Mouse (Mus musculus): Measurements from ENCODE around the gene Tnxb. TPM values are rescaled to one million over a fixed set of nuclear protein-coding genes. Genes with fewer than 3 reads are reported as not detected.

Gene Tnxb
- polyA plus RNA-seq, 1 experiment from 2014 or later = 2.2 TPM

GRCm38 (mm10) chr17:34680621-34681020 is 10.3 kb downstream of the Tnxb start:
- Histone ChIP-seq H3K9me3 (ENCODE audit: control insufficient read depth, low read length) (no peaks in the 10 kb centered on the region), H3K4me1 (replicated peaks; ENCODE audit: control insufficient read depth, insufficient read depth, low read length) (peaks cover 41% of the 10 kb centered on the region), H3K4me2 (ENCODE audit: low read length) (no peak overlapping the region), H3K36me3 (ENCODE audit: control insufficient read depth, insufficient read depth, low read length) (no peaks in the 10 kb centered on the region), H3K27ac (ENCODE audit: low read depth) (no peak overlapping the region; the same call in 1 of the 2 replicates), H3K27me3 (replicated peaks; ENCODE audit: control insufficient read depth, insufficient read depth, low read length) (peaks cover 3% of the 10 kb centered on the region), H3K4me3 (ENCODE audit: low read depth, low read length) (no peak overlapping the region), H3K9ac (ENCODE audit: low read length) (no peak overlapping the region)
- 73% methylated on average over 4 of the region's 4 CpGs for WGBS
- no peak for ATAC-seq (replicated peaks; ENCODE audit: low FRiP score, low TSS enrichment, low read depth)
- DNase-seq (ENCODE audit: low spot score) = no peak

DNA sequence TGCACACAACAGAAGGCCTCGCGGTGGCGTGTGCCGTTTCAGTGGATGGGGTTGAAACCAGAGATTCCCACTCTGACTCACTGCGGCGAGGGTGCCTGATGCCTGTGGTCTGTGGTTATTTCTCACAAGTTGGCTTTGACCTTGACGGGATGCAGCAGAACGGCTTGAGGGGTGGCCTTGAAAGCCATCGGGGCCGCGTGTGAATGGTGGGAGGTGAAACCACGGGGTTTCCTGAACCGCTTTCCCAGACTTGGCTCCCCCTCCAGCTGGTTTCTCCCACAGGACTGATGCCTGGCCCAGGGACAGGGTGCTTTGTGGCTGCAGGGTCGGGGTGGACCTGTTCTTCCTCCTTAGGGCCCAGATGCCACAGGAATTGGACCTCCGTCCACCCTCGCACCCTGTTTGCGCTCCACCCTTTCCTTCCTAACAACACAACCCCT is 10.8 kb downstream of the Tnxb start:
- Histone ChIP-seq H3K4me1 (replicated peaks; ENCODE audit: control insufficient read depth, insufficient read depth, low read length) (peaks cover 37% of the 10 kb centered on the region), H3K27ac (ENCODE audit: low read depth) (peak overlapping the region; percentile 54), H3K27me3 (replicated peaks; ENCODE audit: control insufficient read depth, insufficient read depth, low read length) (peaks cover 3% of the 10 kb centered on the region), H3K9ac (ENCODE audit: low read length) (no peak overlapping the region), H3K36me3 (ENCODE audit: control insufficient read depth, insufficient read depth, low read length) (no peaks in the 10 kb centered on the region), H3K9me3 (ENCODE audit: control insufficient read depth, low read length) (no peaks in the 10 kb centered on the region), H3K4me3 (ENCODE audit: low read depth, low read length) (no peak overlapping the region), H3K4me2 (ENCODE audit: low read length) (0 out of 2 replicates have a peak overlapping the region, but pooled peaks have one; percentile 8)
- ATAC-seq (replicated peaks; ENCODE audit: low FRiP score, low TSS enrichment, low read depth) = no peak
- no peak for DNase-seq (ENCODE audit: low spot score)
- 65% methylated on average over 17 of the region's 17 CpGs for WGBS

DNA sequence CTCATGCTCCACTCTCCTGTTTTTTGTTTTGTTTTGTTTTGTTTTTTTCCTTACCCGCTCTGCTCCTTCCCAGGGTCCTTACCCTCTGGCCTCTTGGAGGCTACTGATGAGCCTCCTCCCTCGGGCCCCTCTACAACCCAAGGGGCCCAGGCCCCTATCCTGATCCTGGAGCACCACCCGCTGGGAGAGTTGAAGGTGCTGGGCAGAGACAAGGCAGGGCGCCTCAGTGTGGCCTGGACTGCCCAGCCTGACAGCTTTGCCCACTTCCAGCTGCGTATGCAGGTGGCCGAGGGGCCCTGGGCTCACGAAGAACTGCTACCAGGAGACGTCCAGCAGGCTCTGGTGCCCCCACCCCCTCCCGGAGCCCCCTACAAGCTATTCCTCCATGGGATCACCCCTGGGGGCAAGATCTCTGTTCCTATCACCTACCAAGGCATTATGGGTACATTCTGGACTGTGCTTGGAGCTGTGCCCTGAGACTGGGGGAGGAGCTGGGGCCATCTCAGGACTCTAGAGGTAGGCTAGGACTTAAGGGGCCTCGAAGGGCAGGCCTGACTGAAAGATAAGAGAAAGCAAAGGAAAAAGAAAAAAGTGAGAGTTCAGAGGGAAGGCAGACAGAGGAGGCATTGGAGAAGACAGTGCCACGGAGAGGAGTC is 11.7 kb downstream of the Tnxb start:
- Histone ChIP-seq H3K9ac (ENCODE audit: low read length) (no peak overlapping the region), H3K4me3 (ENCODE audit: low read depth, low read length) (no peak overlapping the region)
- no peak for ATAC-seq (replicated peaks; ENCODE audit: low FRiP score, low TSS enrichment, low read depth)

GRCm38 (mm10) chr17:34683179-34683578 is 12.8 kb downstream of the Tnxb start:
- Histone ChIP-seq H3K4me3 (ENCODE audit: low read depth, low read length) (no peak overlapping the region), H3K27ac (ENCODE audit: low read depth) (no peak overlapping the region), H3K4me1 (replicated peaks; ENCODE audit: control insufficient read depth, insufficient read depth, low read length) (peaks cover 30% of the 10 kb centered on the region), H3K36me3 (ENCODE audit: control insufficient read depth, insufficient read depth, low read length) (no peaks in the 10 kb centered on the region), H3K4me2 (ENCODE audit: low read length) (no peak overlapping the region), H3K9ac (ENCODE audit: low read length) (no peak overlapping the region), H3K9me3 (ENCODE audit: control insufficient read depth, low read length) (no peaks in the 10 kb centered on the region), H3K27me3 (replicated peaks; ENCODE audit: control insufficient read depth, insufficient read depth, low read length) (peaks cover 3% of the 10 kb centered on the region)
- WGBS = 80% methylated on average over 8 of the region's 8 CpGs
- no peak for DNase-seq (ENCODE audit: low spot score)
- no peak for ATAC-seq (replicated peaks; ENCODE audit: low FRiP score, low TSS enrichment, low read depth)

More for the DNA sequence above, 11.7 kb downstream of the Tnxb start:
- H3K27me3 ChIP-seq (replicated peaks; ENCODE audit: control insufficient read depth, insufficient read depth, low read length) = peaks cover 3% of the 10 kb centered on the region
- no peaks in the 10 kb centered on the region for H3K36me3 ChIP-seq (ENCODE audit: control insufficient read depth, insufficient read depth, low read length)
- H3K9me3 ChIP-seq (ENCODE audit: control insufficient read depth, low read length) = no peaks in the 10 kb centered on the region
- peak overlapping the region; percentile 8; the same call in 1 of the 2 replicates for H3K4me2 ChIP-seq (ENCODE audit: low read length)
- no peak for DNase-seq (ENCODE audit: low spot score)
- peak overlapping the region; percentile 54; the same call in 1 of the 2 replicates for H3K27ac ChIP-seq (ENCODE audit: low read depth)
- peaks cover 31% of the 10 kb centered on the region for H3K4me1 ChIP-seq (replicated peaks; ENCODE audit: control insufficient read depth, insufficient read depth, low read length)
- 71% methylated on average over 11 of the region's 11 CpGs for WGBS

DNA sequence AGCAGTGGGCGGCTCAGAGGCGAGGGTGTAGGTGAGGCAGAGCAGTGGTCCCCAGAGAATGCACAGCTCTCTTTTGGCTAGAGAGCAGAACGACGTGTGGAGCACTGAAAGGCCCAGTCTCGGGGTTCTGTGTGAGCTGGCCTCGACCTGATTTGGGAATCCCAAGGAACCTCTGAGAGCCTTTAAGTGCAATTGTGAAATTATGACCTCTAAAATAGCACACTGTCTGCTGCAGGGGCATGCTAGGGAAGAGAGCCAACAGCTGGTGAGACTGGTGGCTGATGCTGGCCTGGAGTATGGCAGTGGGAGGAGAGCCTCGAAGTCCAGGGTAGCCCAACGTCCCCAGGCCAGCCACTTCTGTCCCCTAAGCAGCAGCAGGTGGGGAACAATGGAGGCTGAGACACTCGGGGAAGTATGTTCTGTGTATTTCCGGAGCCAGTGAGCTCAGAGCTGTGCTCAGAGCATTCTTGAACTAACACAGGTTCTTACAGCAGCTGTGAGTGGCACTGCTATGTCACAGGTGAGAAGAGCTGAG is 13.4 kb downstream of the Tnxb start:
- DNase-seq (ENCODE audit: low spot score) (no peak), ATAC-seq (replicated peaks; ENCODE audit: low FRiP score, low TSS enrichment, low read depth) (no peak)
- Histone ChIP-seq H3K27ac (ENCODE audit: low read depth) (peak overlapping the region; percentile 12; the same call in 1 of the 2 replicates), H3K4me2 (ENCODE audit: low read length) (no peak overlapping the region), H3K4me3 (ENCODE audit: low read depth, low read length) (no peak overlapping the region), H3K4me1 (replicated peaks; ENCODE audit: control insufficient read depth, insufficient read depth, low read length) (peaks cover 30% of the 10 kb centered on the region), H3K9ac (ENCODE audit: low read length) (no peak overlapping the region), H3K9me3 (ENCODE audit: control insufficient read depth, low read length) (no peaks in the 10 kb centered on the region), H3K36me3 (ENCODE audit: control insufficient read depth, insufficient read depth, low read length) (no peaks in the 10 kb centered on the region), H3K27me3 (replicated peaks; ENCODE audit: control insufficient read depth, insufficient read depth, low read length) (peaks cover under 1% of the 10 kb centered on the region; the same call in 1 of the 2 replicates)
- 65% methylated on average over 10 of the region's 10 CpGs for WGBS

GRCm38 (mm10) chr17:34684253-34684893 is 14.0 kb downstream of the Tnxb start:
- no peaks in the 10 kb centered on the region for H3K9me3 ChIP-seq (ENCODE audit: control insufficient read depth, low read length)
- peaks cover 30% of the 10 kb centered on the region for H3K4me1 ChIP-seq (replicated peaks; ENCODE audit: control insufficient read depth, insufficient read depth, low read length)
- no peak overlapping the region for H3K4me2 ChIP-seq (ENCODE audit: low read length)
- H3K27me3 ChIP-seq (replicated peaks; ENCODE audit: control insufficient read depth, insufficient read depth, low read length) = no peaks in the 10 kb centered on the region; the same call in 1 of the 2 replicates
- ATAC-seq (replicated peaks; ENCODE audit: low FRiP score, low TSS enrichment, low read depth) = no peak
- WGBS = 43% methylated on average over 9 of the region's 9 CpGs
- no peak overlapping the region for H3K9ac ChIP-seq (ENCODE audit: low read length)
- H3K36me3 ChIP-seq (ENCODE audit: control insufficient read depth, insufficient read depth, low read length) = no peaks in the 10 kb centered on the region
- H3K4me3 ChIP-seq (ENCODE audit: low read depth, low read length) = no peak overlapping the region
- peak overlapping the region; percentile 12; the same call in 1 of the 2 replicates for H3K27ac ChIP-seq (ENCODE audit: low read depth)
- DNase-seq (ENCODE audit: low spot score) = no peak

DNA sequence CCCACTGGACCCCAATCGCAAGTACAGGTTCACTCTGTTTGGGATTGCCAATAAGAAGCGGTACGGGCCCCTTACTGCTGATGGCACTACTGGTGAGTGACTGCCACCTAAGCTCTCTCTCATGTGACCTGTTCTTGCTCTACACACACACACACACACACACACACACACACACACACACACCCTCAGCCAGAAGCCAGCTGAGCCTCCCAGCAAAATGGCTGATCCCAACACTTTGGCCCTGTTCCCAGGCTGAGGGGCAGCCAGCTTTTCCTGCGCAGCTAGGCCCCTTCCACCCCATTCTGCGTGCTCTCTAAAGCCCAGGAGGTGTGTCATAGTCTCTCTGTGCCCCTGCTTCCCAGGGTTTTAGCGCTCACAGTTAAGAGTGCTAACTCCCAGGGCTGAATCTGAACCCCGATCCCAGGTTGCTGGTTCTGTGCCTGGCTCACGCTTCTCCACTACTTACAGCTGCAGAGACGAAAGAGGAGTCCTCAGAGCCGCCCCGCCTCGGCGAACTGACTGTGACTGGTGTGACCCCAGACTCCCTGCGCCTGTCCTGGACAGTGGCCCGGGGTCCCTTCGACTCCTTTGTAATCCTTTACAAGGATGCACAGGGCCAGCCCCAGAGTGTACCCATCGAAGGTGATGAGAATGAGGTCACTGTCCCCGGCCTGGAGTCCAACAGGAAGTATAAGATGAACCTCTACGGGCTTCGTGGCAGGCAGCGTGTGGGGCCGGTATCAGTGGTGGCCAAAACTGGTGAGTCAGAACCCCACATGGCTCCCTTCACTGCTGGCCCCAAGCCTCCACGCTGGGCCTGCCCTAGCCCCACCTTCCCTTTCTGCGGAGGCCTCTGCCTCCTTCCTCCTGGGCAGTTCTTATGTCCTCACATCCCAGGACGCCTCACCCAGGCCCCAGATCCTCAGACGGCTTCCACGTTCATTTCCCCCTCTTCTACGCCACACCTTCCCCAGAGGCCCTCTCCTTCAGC is 15.1 kb downstream of the Tnxb start:
- Histone ChIP-seq H3K36me3 (ENCODE audit: control insufficient read depth, insufficient read depth, low read length) (no peaks in the 10 kb centered on the region), H3K27ac (ENCODE audit: low read depth) (peak overlapping the region; percentile 12), H3K4me1 (replicated peaks; ENCODE audit: control insufficient read depth, insufficient read depth, low read length) (peaks cover 30% of the 10 kb centered on the region), H3K9me3 (ENCODE audit: control insufficient read depth, low read length) (no peaks in the 10 kb centered on the region), H3K4me3 (ENCODE audit: low read depth, low read length) (no peak overlapping the region), H3K9ac (ENCODE audit: low read length) (no peak overlapping the region), H3K27me3 (replicated peaks; ENCODE audit: control insufficient read depth, insufficient read depth, low read length) (no peaks in the 10 kb centered on the region), H3K4me2 (ENCODE audit: low read length) (no peak overlapping the region)
- DNase-seq (ENCODE audit: low spot score) (no peak), ATAC-seq (replicated peaks; ENCODE audit: low FRiP score, low TSS enrichment, low read depth) (0 out of 2 replicates have a peak, but pooled peaks have one; percentile 40)
- WGBS = 77% methylated on average over 28 of the region's 28 CpGs

DNA sequence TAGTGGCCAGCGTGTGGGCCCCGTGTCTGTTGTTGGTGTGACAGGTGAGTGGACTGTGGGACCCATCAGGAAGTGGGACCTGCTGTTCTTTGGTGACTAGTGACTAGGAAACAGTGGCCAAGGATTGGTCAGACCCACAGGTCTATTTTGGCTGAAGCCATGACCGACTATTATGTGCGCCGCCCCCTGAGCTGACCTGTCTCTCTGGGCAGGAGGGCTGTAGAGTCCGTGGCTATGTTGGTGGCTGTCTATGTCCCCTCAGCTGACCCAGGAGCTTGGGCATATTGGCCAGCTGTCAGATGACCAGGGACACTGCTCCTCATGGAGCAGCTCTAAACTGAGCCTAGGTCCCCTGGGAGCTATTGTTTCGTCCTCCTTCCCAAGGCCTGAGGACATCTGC is 18.6 kb downstream of the Tnxb start:
- ATAC-seq (replicated peaks; ENCODE audit: low FRiP score, low TSS enrichment, low read depth) (no peak), DNase-seq (ENCODE audit: low spot score) (no peak)
- H3K36me3 ChIP-seq (ENCODE audit: control insufficient read depth, insufficient read depth, low read length) = no peaks in the 10 kb centered on the region

More for the DNA sequence above, 18.6 kb downstream of the Tnxb start:
- Histone ChIP-seq H3K27me3 (replicated peaks; ENCODE audit: control insufficient read depth, insufficient read depth, low read length) (no peaks in the 10 kb centered on the region), H3K4me2 (ENCODE audit: low read length) (no peak overlapping the region), H3K4me1 (replicated peaks; ENCODE audit: control insufficient read depth, insufficient read depth, low read length) (peaks cover 15% of the 10 kb centered on the region; the same call in 1 of the 2 replicates), H3K9me3 (ENCODE audit: control insufficient read depth, low read length) (no peaks in the 10 kb centered on the region), H3K9ac (ENCODE audit: low read length) (no peak overlapping the region), H3K27ac (ENCODE audit: low read depth) (no peak overlapping the region), H3K4me3 (ENCODE audit: low read depth, low read length) (no peak overlapping the region)
- 92% methylated on average over 7 of the region's 7 CpGs for WGBS

Measured in intestine, embryonic 14.5 days (tissue).